Mouse (Mus musculus): ENCODE data around the gene Pdzd2.

The Pdzd2 gene

DNA sequence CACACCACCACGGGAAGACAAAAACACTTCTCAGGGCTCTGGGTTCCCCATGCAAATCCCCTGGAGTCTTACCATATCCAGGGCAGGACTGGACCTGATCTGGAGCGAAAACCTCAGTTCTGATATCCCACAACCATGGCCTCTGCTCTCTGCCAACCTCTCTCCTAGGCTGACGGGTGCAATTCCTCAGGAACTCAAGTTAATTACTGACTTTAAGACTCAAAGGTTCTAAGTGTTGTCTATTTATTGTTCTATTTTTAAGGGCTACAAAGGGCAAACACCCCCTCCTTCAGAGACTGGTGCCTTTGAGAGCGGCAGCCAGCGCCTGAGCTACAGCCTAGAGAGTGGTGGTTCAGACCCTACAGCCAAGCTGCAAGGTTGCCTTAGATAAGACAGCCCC, 65.7 kb downstream of the Pdzd2 start:
- in situ Hi-C loops (cut with MboI, MseI) = no loop called here

DNA sequence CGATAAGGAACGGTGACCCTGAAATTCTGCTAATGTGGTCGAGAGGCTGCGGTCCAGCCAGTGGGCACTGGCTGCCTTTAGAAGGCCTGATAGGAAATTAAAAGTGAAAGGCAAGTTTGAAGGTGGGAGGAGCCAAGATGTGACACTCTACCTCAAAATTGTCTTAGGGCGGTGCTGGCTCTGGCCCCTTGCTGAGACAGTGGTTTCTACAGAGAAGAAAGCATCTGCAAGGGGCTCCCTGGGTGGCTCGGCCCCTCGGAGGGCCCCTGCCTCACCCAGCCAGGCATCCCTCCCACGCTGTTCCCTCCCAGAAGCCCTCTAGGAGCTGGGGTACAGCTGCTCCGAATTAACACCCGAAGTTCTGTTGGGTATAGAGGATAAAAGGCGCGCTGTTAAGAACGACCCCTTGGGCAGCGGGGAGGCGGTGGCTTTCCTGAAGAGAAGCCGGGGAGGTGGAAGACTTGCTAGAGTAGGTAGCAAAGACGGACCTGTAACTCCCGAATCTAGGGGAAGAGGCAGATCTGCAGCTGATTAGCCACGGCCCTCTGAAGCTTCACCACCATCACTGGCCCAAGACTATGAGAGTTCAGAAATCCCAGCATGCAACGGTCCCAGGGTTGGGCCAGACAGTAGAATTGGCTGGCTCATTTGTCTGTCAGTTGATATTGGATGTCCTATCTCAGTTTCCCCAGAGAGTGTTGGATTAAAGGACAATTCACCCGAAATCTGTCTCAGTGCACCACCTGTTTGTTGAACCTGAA, 71.8 kb downstream of the Pdzd2 start:
- in situ Hi-C loops (cut with MboI, MseI) = no loop called here

DNA sequence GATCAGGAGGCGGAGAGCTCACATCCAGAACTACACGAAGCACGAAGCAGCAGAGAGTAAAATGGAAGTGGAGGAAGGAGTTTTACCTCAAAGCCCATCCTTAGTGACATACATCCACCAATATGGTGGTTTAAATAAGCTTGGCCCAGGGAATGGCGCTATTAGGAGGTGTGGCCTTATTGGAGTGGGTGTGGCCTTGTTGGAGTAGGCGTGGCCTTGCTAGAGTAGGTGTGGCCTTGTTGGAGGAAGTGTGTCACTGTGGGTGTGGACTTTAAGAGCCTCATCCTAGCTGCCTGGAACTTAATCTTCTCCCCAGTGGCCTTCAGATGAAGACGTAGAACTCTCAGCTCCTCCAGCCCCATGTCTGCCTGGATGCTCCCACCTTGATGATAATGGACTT, 73.8 kb downstream of the Pdzd2 start:
- in situ Hi-C loops (cut with MboI, MseI) = no loop called here

DNA sequence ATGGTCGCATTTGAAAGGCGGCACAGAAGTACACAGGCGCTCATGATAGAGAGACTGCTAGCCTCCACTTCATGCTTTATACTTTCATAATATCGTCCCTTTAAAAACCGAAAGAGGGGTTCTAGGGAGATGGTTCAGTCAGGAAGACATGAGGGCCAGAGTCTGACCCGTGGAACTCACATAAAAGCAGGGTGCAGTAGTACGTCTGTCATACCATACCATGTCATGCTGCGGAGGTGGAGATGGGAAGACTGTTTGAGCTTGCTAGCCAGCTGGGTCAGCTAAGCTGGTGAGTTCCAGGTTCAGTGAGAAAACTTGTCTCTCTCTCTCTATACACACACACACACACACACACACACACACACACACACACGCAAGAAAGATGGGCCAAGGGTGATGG, 76.4 kb downstream of the Pdzd2 start:
- in situ Hi-C loops (cut with MboI, MseI) = no loop called here

DNA sequence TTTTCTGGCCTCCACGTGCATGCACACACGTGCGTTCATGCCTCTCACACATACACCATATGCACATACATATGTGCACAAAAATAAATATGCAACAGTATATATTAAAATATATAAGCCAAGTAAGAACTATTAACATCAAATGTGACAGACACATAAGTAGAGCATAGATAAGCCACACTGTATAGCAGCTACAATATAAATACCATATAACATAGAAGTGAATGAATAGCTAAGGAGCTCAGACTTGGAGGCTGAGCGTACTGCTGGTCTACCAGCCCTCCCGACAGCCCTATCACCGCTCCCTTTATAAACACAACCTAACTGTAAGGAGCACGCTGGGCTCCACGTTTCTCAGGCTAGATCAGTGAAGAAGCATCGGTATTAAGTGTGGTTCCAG, 79.4 kb downstream of the Pdzd2 start:
- in situ Hi-C loops (cut with MboI, MseI) = no loop called here

DNA sequence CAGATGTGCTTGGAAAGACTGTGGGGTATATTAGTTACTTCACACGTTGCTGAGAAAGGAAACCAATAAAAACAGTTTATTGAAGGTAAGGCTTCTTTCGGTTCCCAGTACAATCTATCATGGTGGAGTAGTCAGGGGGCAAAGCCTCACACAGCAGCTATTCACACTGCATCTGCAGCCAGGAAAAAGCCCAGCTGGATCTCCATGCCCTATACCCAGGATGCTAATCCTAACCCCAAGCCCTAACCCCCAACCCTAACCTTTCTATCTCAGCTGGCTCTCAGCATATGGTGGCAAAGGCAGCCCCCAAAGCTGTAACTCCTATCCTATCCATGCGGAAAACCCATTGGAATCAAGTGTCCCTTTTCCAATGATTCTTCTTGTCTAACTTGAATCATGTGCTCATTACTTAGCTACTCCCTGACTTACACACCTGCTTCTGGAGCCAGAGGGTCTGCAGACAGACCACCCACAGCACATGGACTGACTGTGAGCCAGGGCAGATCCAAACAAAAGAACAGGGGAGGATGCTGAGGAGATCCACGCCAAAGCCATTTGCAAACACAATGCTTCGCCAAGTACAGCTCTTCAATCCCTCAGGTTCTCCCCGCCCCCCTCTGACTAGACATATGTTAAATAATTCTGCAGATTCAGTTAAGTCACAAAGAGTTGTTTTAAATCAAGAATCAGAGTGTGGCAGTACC, 83.6 kb downstream of the Pdzd2 start:
- in situ Hi-C loops (cut with MboI, MseI) = loop anchor here (10.0 kb wide), 1 partner anchor 831 kb away; no protein-coding TSS in a partner anchor

DNA sequence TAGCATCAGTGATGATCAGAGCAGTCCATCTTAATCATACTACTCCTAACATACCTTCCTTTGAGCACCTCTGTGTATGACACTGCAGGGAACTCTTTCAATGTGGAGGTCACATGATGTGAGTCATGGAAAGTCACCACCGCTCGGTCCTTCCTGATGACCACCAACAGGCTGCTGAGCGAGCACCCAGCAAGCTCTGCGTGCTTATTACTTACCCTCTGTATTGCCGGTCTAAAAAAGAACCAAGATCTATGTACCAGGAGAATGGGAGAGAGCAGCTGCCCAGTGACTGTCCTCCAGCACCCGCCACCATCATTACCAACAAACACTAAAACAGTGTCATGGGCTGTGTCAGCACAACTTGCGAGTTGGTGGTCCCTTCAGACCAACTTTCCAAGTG, 84.4 kb downstream of the Pdzd2 start:
- in situ Hi-C loops (cut with MboI, MseI) = loop anchor here (10.0 kb wide), 1 partner anchor 831 kb away; no protein-coding TSS in a partner anchor

DNA sequence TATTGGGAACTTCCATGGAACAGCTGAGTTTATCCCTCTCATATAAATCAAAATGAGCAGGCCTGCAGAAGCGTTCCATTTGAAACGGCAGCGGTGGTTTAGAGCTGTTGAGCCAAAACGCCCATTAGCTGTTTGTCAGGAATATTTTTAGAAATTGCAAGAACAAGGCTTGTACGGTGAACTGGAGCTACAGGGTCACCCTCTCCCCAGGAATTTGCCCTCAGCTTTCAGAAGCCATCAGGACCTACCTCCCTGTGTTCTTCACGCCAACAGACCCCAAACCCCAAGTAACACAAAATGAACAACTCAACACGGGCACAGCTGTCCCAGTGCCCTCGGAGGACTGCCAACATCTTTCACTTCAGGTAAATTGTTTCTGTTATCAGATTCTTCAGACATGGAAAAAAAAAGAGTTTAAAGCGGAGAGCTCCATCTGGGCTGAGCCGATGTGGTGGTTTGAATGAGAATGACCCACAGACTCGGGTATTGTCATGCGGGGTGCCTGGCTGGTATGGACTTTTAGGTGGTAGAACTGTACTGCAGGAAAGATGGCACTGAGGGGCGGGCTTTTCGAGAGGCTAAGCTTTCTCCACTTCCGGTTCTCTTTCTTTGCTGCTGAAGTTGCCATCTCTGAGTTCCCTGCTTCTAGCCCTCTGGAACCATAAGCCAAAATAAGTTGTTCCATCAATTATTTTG, 87.2 kb downstream of the Pdzd2 start:
- in situ Hi-C loops (cut with MboI, MseI) = loop anchor here (10.0 kb wide), 1 partner anchor 828 kb away; no protein-coding TSS in a partner anchor

DNA sequence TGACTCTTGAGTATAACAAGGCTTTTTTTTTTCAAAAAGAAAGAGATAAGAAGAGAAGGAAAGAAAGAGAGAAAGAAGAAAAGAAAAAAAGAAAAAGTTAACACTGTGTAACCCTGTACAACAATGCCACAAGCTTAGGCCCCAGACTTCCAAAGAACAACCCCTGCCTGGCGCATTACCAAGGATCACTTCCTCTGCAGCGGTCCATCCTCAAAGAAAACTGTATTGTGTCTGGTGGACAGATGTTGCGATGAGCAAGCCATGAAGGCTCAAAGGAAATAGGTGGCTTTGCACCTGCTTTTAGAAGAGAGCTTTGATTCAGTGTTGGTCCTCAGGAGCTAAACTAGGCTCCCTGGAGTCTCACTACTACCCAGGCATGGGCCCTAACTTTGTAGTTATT, 89.5 kb downstream of the Pdzd2 start:
- in situ Hi-C loops (cut with MboI, MseI) = loop anchor here (10.0 kb wide), 1 partner anchor 825 kb away; no protein-coding TSS in a partner anchor

DNA sequence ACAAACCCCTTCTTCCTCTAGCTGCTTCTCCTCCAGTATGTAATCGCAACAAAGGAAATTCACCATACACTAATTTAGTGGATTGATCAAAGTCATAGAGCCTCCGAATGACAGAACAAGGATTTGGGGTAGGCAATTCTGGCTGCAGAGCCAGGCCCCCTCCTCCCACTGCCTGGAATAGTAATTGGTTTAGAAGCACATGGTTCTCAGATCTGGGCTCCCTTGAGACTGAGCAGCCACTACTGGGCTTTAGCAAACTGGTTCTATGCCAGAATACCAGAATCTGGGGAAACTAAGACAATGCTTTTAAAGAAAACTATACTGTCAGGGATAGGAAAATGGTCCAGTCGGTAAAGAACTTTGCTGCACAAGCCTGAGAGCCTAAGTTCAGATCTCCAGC, 90.0 kb downstream of the Pdzd2 start:
- in situ Hi-C loops (cut with MboI, MseI) = loop anchor here (10.0 kb wide), 1 partner anchor 825 kb away; no protein-coding TSS in a partner anchor

DNA sequence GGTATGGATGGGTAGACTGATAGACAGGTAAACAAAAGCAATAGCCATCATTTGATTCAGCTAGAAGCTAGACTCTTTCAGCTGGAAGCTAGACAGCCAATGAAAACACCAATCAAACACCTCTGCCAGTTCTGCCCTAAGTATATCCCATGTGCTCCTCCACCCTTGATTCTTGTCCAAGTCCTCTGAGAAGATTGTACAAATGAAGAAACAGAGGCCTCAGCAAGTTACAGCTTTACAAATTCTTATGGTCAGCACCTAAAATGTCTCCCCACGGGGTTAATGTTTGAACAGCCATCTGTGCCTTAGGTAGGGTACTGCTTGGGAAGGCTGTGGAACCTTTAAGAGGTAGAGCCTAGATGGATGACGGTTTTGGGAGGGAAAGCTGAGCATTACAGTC, 90.6 kb downstream of the Pdzd2 start:
- in situ Hi-C loops (cut with MboI, MseI) = no loop called here

DNA sequence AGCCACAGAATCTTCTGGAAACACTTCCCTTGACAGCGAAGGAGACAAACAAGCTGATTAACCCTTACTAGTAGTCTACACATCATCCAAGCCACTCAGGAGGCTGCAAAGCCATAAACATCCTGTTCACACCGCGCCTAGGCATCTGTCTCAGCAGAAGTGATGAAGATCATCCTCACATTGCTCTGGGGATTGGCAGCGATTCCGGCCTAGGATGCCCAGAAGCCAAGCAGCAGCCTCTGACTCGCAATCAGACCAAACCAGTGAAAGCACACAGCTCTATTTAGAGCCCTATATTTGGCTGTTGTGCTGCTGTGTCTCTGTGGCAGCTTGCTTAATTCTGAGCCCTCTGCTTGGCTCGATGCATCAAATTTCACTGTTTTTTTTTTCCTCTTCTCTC, 99.0 kb downstream of the Pdzd2 start:
- in situ Hi-C loops (cut with MboI, MseI) = no loop called here

DNA sequence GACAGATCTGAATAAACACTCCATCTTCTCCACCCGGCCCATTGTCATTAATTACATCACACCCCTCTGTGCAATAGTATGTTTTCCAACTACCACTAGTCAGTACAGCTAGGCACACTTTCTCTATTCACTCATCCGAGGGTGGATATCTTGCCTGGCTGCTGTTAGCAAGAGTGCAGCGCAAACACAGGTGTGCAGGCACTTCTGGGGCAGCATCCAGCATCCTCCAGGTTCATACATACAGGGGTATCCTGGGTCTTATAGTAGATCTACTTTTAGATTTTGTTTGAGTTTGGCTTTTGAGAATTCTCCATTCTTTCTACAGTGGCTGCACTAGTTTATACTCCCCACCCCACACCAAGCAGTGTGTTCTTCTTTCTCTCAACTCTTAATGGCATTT, 99.9 kb downstream of the Pdzd2 start:
- in situ Hi-C loops (cut with MboI, MseI) = no loop called here

DNA sequence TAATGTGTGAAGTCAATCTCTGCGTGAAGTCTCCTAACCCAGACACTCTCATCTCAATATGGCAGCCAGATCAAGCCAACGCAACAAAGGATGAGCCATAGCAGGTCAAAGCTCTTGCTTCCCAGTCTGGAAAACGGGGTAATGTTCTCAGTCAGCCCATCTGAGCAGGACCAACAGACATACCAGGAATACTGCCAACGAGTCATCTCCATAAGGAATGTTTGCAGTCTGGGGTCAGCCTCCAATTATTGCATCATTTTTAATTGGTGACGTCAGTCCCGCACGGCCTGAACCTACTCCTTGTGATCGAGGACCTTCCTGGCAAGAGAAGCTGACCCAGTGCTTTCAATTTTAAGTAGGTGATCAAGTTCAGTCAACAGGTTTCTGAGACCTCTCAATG, 100.5 kb downstream of the Pdzd2 start:
- in situ Hi-C loops (cut with MboI, MseI) = no loop called here

DNA sequence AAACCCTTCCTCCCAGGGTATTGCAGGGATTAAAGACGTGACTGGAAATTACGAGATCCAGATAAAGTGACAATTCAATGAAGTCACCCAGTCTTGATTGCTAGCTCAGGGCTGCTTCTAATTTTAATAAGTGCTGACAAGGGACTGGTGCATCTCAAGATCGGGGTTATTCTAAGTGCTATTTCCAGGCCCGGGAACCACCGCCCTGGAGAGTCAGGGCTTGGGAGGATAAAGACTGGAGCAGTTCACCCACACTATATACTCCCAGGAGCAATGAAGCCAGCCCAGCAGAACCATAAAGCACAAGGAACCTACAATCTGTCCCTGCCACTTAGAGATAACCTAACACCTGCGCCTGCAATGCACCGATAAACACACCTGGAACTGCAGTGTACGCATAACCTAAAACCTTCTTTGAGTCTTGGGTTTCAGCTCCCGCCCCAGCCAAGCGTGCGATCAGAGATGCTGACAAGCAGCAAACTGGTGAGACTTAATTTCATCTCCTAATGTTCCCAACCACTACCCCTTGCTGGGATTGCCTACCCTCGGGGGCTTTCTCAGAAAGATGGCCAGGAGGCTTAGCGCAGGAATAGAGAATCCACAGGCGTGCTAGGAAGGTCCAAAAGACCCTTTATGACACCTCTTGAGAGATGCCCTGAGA, 101.2 kb downstream of the Pdzd2 start:
- in situ Hi-C loops (cut with MboI, MseI) = no loop called here

DNA sequence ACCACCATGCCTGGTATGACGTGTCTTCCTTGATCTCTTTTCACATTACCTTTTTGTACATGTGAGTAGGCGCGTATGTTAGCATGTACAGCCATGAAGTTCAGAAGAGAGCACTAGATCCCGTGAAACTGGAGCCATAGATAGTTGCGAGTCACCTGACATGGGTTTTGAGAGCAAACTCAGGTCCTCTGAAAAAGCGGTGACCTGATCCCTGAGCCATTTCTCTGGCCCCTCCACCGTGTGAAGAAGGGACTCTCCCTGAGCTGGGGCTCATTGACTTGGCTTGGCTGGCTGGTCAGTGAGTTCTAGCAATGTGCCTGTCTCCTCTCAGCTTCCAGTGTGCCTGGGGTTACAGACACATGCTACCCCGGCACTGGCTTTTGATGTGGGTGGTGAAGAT, 102.2 kb downstream of the Pdzd2 start:
- in situ Hi-C loops (cut with MboI, MseI) = no loop called here

DNA sequence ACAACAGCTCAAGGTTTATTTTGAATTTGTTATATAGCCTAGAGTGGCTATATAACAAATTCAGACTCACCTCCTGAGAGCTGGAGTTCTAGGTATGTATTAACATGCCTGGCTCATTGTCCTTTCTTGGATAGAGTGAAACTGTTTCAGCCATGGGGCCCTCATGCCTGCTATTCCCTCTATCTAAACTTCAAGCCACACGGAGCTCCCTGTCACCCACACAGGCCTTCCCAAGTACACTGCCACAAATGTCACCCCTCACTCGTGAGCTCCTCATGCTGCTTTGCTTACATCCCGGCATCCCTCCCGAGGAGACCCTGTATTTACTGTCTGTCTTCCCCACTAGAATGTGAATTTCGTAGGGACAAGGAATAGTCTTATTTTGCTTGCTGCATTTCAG, 103.3 kb downstream of the Pdzd2 start:
- in situ Hi-C loops (cut with MboI, MseI) = no loop called here

DNA sequence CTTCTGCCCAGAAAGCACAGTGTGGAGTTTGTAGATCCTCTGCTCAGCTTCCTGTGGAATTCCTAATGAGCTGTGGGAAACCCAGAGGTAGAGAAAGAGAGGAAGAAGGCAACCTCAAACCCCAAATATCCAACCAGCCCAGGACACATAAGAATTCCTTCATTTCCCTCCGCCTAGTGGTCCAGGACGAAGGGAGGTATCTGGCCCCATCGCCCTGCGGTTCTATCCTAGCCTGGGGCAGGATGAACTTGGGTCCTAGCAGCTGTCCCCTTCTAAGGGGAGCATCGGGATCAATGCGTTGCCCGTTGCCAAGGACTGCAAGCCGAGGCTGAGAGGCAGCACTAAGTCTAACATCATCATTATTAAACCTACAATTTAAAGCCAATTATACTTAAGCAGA, 104.8 kb downstream of the Pdzd2 start:
- in situ Hi-C loops (cut with MboI, MseI) = no loop called here

DNA sequence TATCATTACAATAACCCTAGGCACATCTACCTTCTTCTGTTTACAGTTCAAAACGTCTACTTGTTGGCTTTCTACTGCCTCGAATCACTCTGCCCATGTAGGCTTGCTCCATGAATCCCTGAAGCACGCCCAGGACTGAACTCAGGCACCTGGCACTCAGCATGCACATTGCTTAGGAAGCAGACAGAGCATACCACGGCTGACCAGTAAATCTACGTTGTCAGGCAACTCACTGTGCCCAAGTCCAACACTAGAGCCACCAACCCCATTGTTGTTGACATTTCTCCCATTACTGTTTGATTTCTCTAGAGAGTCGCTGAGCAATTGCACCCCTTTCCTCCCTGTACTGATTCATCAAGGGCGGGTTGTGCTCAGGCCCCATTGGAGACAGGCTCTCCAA, 110.6 kb downstream of the Pdzd2 start:
- in situ Hi-C loops (cut with MboI, MseI) = no loop called here

DNA sequence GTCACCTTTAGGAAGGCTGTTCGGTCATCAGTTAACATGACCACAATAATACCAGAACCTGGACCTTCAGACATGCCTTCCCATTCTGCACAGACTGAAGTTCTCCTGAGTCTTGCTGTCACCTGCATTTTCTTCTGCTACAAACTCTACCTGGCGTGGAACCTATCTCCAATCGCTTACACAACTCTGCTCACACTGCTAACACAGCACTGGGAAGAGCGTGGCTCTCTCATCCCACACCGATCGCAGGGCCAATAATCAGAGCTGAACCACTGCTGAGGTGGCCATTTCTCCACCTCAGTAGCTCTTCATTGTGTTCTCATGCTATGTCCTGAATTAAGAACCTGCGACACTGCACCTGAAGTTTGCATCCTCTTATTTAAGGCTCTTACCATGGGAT, 111.3 kb downstream of the Pdzd2 start:
- in situ Hi-C loops (cut with MboI, MseI) = no loop called here

DNA sequence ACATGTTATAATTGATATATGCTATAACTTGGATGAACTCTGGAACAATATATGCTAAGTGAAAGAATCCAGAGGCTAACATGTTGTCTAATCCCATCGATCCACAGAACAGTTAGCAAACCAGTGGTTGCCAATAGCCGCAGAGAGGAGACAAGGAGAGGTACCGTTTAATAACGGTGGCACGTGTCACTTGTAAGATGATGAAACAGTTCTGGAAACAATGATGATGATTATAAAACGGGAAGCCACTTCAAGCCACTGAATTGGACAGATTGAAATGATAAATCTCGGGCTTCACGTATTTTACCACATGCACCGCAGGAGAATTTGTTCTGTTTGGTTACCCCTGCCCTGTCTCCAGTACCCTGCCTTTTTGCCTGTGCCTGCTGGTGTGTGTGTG, 112.8 kb downstream of the Pdzd2 start:
- in situ Hi-C loops (cut with MboI, MseI) = no loop called here

DNA sequence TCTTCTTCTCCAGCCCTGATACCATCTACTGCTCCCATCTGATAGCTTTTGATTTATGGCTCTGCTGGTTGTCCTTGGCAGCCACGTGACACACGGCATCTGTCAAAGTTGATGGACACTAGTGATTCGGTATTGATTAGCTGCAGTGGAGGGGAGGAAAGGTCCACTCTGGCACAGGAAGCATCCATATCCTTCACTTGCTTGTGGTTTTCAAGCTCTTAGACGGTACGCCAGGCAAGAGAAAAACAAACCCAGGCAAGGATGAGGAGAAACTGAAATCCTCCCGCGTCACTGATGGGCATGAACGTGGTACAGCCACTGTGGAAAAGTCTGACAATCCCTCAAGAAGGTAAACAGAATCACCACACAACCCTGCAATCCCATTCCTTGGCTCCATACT, 113.6 kb downstream of the Pdzd2 start:
- in situ Hi-C loops (cut with MboI, MseI) = no loop called here

Data from T-helper 1 cell (primary cell).